Mouse (Mus musculus) lung, adult 10 weeks (tissue): Measurements from ENCODE around the gene Glmp. TPM values are rescaled to one million over a fixed set of nuclear protein-coding genes. Genes with fewer than 3 reads are reported as not detected.

Source experiments
- polyA plus RNA-seq: library from polyadenylated mRNA; stranded (reverse); fragments of 350-450 nt; fragmentation: Illumina TruSeq; extraction: RNeasy Lipid Tissue Mini Kit (QIAGEN cat#74804); gene quantifications from one replicate; pipeline ENCODE4 v1.2.3, GENCODE M21; 2014; ENCODE audit warnings: low read depth, low replicate concordance; ENCODE audit not compliant: insufficient read depth

Glmp gene
- 149 TPM for polyA plus RNA-seq

DNA sequence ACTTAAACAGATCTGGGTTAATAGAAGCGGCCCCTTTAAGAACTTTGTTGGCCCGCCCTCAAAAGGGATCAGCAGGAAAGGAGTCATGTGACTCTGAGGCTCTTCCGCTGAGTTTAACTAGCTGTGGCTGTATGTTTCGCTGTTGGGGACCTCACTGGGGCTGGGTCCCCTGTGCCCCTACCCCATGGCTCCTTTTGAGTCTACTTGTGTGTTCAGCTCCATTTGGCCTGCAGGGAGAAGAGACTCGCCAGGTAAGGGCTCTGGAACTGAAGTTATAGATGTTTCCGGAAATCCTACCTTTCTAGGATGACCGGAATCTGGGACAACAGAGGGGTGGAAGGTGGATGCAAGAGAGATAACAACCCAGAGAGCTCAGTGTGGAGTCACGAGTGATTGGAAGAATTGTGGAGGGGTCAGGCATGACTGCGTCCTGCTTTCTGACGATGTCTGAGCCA lies at the start of gene Glmp:
Glmp (plus strand) TSS at position 73 of the 455 bp plus-strand sequence.

DNA sequence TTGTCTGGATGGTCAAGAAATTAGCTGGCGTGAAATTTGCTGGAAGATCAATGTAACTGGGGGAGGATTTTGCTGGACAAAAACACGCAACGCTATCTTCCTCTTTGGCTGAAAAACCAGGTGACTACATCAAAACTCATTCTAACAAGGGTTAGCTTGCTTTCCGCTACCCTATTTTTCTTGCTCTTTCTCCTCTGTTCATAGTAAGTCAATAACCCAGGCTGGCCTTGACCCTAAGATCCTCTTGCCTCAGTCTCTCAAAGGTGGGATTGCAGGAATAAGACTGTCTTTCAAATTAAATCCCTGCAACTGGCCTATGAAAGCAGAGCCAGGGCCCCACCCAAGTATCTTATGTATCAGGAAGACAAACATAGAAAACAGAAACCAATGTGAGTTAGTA lies 37.7 kb upstream of the Glmp start, which contains the start of gene Gm38392:
Gm38392 (minus strand) TSS at position 101 of the 400 bp plus-strand sequence.

DNA sequence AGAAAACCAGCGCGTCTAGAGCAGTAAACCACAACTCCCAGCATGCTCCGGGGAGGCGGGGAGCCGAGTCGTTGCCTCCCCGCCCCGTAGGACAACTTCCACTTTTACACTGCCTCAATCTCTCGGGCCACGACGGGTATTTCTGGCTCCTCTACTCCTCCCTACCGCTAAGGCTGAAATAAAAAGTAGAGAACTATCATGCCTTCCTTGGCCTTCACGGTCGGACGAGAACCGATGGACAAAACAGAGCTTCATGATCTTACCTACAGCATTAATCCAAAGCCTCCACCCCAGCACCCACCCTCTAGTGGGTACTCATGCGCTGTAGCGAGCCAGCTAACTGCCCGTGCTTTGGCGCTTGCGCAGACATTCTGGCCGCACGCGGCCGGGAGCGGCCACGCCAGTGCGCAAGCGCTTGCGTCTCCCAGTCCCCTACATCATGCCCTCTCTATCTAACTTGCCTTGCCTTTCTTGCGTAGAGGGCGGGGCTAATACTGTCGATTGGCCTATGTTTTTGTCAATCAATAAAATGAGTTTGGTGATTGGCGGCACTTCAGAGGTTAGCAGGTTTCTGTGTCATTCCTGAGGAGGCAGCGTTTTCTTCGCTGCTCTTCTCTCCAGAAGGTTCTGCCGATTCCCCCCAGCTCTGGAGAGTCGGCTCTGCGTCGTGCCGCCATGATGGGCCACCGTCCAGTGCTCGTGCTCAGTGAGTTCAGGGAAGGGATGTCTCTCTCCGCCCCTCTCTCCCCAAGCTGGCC lies 28.1 kb upstream of the Glmp start, which contains the start of the genes Tsacc and Cct3:
Tsacc (minus strand) TSS at position 439 of the 758 bp plus-strand sequence.
Cct3 (plus strand) TSS at position 556 of the 758 bp plus-strand sequence.

DNA sequence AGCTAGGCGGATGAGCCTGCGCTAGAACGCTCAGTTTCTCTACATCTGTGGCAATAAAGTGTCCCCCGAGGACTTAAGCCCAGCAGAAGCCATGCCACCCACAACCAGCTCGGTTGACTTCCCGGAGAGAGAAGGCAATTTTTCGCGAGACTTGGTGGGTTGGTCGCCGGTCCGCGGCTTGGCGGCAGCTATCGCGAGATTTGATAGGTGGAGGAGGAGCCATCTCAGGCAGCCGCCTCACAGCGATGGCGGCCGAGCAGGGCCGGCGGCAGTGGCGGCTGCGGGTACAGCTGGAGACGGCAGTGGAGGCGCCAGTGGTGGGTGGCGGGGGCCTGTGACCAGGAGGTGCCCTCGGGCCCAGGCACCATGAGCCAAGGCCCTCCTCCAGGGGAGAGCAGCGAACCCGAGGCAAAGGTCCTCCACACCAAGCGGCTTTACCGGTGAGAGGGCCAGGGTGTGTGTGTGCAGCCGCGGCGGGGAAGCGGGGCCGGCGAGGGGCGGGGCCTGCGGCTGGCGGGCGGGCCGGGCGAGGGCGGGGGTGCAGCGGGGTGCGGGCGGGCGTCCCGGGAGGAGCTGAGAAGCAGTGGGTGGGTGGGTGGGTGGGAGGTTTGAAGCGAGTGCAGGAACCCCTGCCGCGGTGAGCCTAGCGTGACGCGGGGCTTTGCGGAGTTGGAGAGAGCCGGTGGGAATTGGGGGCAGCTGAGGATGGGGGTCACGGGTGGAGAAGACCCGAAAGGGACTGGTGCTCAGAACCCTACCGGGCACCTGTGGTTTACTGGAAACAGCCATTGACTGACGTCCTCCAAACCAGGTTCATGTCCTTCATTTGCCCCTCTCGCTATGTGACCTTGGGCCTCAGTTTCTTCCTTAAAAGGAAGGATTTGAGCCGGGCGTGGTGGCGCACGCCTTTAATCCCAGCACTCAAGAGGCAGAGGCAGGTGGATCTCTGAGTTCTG lies 11.5 kb downstream of the Glmp start, which contains the start of the genes Tmem79 and Smg5:
Tmem79 (minus strand) TSS at position 91 of the 956 bp plus-strand sequence.
Smg5 (plus strand) TSS at position 203 of the 956 bp plus-strand sequence.

DNA sequence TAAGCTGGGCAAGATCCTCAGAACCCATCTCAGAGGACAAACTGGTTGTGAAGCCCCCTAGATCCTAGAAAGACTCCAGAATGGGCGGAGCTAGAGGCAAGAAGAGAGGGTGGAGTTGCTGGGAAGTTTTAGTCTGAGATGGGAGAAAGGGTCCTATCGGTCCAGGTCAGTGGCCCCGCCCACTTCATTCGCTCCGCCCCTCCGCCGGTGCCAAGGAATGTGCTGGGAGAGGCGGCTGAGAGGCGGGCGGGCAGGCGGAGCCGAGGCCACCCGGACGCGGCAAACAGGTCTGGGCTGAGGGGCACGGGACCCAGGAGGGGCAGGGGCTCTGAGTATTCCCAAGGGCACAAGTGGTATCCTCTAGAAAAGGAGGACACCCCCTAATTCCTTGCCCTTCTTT lies 39.5 kb downstream of the Glmp start, which contains the start of gene Paqr6:
Paqr6 (plus strand) TSS at position 248 of the 400 bp plus-strand sequence.

DNA sequence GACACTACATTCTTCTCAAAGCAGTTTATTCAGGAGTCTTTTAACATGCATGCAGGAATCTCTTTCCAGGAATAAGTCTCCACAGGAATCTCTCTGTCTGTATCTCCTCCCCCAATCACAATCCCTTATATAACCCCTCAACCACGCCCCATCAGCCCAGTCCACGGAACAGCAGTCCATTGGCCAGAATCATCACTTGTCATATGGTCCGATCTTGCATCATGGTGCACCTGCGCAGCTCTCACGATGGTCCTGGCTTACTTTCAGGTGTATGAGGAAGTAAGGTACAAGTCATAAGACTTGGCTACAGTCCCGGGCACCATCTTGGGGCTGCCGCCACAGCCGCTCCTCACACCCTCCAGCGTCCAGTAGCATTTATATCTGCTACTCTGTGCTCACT lies 47.8 kb downstream of the Glmp start, which contains the start of gene Bglap3:
Bglap3 (minus strand) TSS at position 101 of the 400 bp plus-strand sequence.

DNA sequence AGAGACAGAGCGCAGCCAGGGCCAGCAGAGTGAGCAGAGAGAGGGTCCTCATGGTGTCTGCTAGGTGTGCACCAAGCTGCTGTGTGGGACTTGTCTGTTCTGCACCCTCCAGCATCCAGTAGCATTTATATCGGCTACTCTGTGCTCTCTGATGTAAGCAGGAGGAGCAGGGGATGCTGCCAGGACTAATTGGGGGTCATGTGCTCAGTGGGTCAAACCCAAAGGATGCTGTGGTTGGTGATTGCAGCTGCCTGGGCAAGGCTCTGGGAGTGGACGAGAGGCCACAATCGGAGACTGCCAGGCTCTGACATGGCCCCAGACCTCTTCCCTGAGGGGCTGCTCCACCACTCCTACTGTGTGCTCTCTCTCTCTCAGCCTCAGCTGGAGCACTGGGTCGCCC lies 53.8 kb downstream of the Glmp start, which contains the start of gene Bglap2:
Bglap2 (minus strand) TSS at position 101 of the 400 bp plus-strand sequence.

Other genes with a start within 250 kb of the Glmp start
- gene Ttc24, start 246.7 kb upstream of the Glmp start, polyA plus RNA-seq, result not detected
- 0.18 TPM for gene Iqgap3, start 243.1 kb upstream of the Glmp start, polyA plus RNA-seq
- 18.9 TPM for gene Mef2d, start 182.7 kb upstream of the Glmp start, polyA plus RNA-seq
- gene Rhbg, start 70.3 kb upstream of the Glmp start, polyA plus RNA-seq, result 4.9 TPM
- 0.94 TPM for gene Gm38392, start 37.8 kb upstream of the Glmp start, polyA plus RNA-seq
- gene Tsacc, start 28.0 kb upstream of the Glmp start, polyA plus RNA-seq, result 4.4 TPM
- 129 TPM for gene Cct3, start 27.9 kb upstream of the Glmp start, polyA plus RNA-seq
- gene Tmem79, start 11.1 kb downstream of the Glmp start, polyA plus RNA-seq, result 4.2 TPM
- 18.7 TPM for gene Smg5, start 11.2 kb downstream of the Glmp start, polyA plus RNA-seq
- 9.4 TPM for gene Paqr6, start 39.6 kb downstream of the Glmp start, polyA plus RNA-seq
- not detected for gene Bglap3, start 47.7 kb downstream of the Glmp start, polyA plus RNA-seq
- not detected for gene Bglap2, start 53.7 kb downstream of the Glmp start, polyA plus RNA-seq
- gene Bglap, start 59.4 kb downstream of the Glmp start, polyA plus RNA-seq, result not detected
- gene Pmf1, start 85.3 kb downstream of the Glmp start, polyA plus RNA-seq, result 13.1 TPM
- gene Slc25a44, start 100.1 kb downstream of the Glmp start, polyA plus RNA-seq, result 8.3 TPM
- 21.0 TPM for gene Sema4a, start 136.2 kb downstream of the Glmp start, polyA plus RNA-seq
- 80.0 TPM for gene Lmna, start 184.9 kb downstream of the Glmp start, polyA plus RNA-seq
- gene Mex3a, start 207.4 kb downstream of the Glmp start, polyA plus RNA-seq, result 0.32 TPM
- gene Rab25, start 223.3 kb downstream of the Glmp start, polyA plus RNA-seq, result 43.8 TPM
- 142 TPM for gene Lamtor2, start 228.1 kb downstream of the Glmp start, polyA plus RNA-seq
- 20.0 TPM for gene Ubqln4, start 228.7 kb downstream of the Glmp start, polyA plus RNA-seq